Mouse (Mus musculus) stomach, postnatal 0 days (tissue): Measurements from ENCODE around the gene Trim2.

Experiments
- CTCF ChIP-seq: IDR thresholded peaks from 2 replicates; pipeline ENCODE4 v1.5.1; 2016; ENCODE audit warnings: antibody characterized with exemption, low read depth, mild to moderate bottlenecking, moderate library complexity
- EP300 ChIP-seq: optimal IDR thresholded peaks from 2 replicates; pipeline ENCODE3; 2016; ENCODE audit warnings: antibody characterized with exemption

DNA sequence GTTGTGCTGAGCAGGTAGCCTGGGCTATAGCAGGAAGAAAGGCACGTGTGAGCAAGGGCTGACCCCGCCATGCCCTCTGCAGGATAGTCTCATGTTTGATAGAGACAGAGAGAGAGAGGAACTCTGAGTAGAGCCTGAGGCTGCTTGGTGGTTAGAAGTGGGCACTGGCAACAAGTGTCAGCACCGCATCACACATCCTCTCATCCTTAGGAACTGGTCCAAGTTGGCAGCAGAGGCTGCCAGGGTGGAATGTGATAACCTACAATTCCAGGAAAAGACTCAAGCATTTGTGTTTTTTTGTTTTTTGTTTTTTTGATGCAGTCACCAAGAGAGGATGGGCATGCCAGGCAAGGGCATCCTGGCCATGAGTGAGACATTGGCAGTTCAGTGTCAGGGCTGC lies 8.5 kb downstream of the Trim2 start:
- TF ChIP-seq CTCF (no peak), EP300 (no peak)
